Mouse (Mus musculus) cerebellum, postnatal 10 days (tissue): ENCODE data around the gene Rc3h2.

ENCODE experiments used
- DNase-seq, 2 experiments: peaks; one replicate each; pipeline ENCODE4 v3.0.0; 2021; ENCODE audit warnings: mixed read lengths in 2 of 2

The Rc3h2 gene

DNA sequence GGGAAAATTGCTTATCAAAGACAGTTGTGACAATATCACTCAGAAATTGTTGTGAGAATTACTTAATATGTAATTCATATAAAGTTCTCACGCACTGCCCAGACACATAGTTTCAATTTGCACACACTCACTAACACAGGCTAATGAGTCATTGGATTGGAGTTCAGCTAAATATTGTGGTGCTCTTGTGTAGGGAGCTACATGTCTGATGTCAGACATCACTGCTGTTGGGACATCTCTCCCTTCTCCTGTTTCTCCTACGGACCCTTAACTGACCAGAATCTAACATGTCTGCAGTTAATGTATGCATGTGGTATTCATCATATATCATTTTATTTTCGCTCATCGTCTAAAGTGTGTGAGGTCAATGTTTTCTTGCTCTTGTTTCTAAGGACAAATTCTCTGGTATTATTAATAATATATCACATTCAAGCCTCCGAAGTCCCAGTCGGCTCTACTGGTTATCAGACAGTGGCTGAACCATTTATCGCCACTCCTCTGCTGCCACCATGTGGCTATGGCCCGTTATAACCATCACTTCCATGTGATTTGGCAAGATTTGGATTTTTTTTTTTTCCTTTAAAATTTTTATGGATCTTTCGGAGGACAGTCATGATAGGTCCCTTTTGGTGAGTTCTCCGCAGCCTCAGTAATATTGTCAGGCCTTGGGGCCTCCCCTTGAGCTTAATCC, 84.1 kb downstream of the Rc3h2 start:
- DNase-seq, result peak; percentile 79 to 81

DNA sequence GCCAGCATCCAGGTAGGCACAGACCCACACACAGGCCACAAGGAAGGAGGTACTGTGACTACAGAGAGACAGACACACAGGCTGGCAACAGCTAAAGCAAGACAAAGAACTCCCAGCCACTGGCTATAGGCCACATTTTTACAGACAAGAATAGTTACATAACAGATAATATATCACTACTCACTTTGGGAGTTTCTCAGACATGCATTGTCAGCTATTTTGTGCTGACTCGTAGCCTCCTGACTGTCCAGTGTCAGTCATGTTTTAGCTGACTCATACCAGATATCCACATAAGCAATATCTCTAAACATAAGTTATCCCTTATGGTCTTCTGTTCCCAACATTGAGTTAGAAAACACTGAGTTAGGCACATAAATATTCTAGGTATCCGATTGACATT, 89.4 kb downstream of the Rc3h2 start:
- no peak for DNase-seq

DNA sequence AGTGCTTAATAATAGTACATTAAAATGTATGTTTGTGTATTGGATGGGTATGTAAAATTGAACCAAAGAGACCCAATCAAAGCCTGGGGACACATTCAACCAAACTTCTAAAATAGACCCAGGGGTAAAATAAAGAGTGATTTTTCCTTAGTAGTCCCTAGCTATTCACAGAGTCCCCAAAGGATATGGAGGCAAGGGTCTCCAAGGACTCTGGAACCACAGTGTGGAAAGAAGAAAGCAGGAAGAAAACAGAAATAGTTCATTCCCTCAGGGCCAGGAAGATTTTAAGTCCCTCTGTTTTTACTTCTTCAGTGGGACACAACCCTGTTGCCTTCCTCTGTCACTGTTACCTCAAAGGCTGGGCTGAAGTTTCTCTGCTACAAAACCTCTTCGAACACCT, 96.5 kb downstream of the Rc3h2 start, which contains the start of gene Olfr368:
Gene Olfr368, plus strand, starts transcription at position 301 of the 400 bp plus-strand sequence.
- no peak for DNase-seq
